Mouse (Mus musculus) heart, embryonic 16.5 days (tissue): ENCODE data around the gene Fzd1. TPM values are rescaled to one million over a fixed set of nuclear protein-coding genes. Genes with fewer than 3 reads are reported as not detected.

Experiments used
- ATAC-seq: fragments of 200-750 bp; cut with Nextera tagmentation; replicated peaks from 2 replicates; pipeline ENCODE4 v1.8.0; 2017; ENCODE audit warnings: moderate number of reproducible peaks; ENCODE audit not compliant: insufficient read depth, low FRiP score; ENCODE audit errors: extremely low read depth
- H3K27ac ChIP-seq: fragments of 300-500 bp; sonication (generic); 2 replicates; pipeline ENCODE4 v1.5.1; 2014; ENCODE audit warnings: mild to moderate bottlenecking, low read length, control low read depth, moderate library complexity
- H3K27me3 ChIP-seq: fragments of 300-500 bp; sonication (generic); 2 replicates; pipeline ENCODE4 v1.6.1; 2014; ENCODE audit warnings: low read length, mixed read lengths; ENCODE audit not compliant: control insufficient read depth, insufficient read depth
- H3K36me3 ChIP-seq: fragments of 300-500 bp; sonication (generic); 2 replicates; pipeline ENCODE4 v1.6.1; 2014; ENCODE audit not compliant: control insufficient read depth, insufficient read depth
- H3K4me1 ChIP-seq: fragments of 300-500 bp; sonication (generic); 2 replicates; pipeline ENCODE4 v1.6.1; 2014; ENCODE audit warnings: low read length, mixed read lengths; ENCODE audit not compliant: control insufficient read depth, insufficient read depth
- H3K4me2 ChIP-seq: fragments of 300-500 bp; sonication (generic); 2 replicates; pipeline ENCODE4 v1.6.1; 2014; ENCODE audit warnings: low read depth, mild to moderate bottlenecking, control low read depth, low read length
- H3K4me3 ChIP-seq: fragments of 300-500 bp; sonication (generic); 2 replicates; pipeline ENCODE4 v1.5.1; 2014; ENCODE audit warnings: mild to moderate bottlenecking, control low read depth, low read length
- H3K9ac ChIP-seq: fragments of 300-500 bp; sonication (generic); 2 replicates; pipeline ENCODE4 v1.6.1; 2014; ENCODE audit warnings: low read length, control low read depth
- H3K9me3 ChIP-seq: fragments of 300-500 bp; sonication (generic); replicated peaks from 2 replicates; pipeline ENCODE4 v1.6.1; 2016; ENCODE audit warnings: low read length; ENCODE audit not compliant: control insufficient read depth
- WGBS: fragments of 180-500 bp; shearing (Covaris S2); extraction: QIAGEN DNeasy Blood & Tissue Kit; methylation state at CpG from one replicate; pipeline ENCODE4 v1.1.7; 2014; 5-methylcytosine and 5-hydroxymethylcytosine counted together
- polyA plus RNA-seq: library from polyadenylated mRNA; unstranded; fragments of >200 nt; fragmentation: Nextera tagmentation; extraction: Ambion mirVana; gene quantifications from 2 replicates; pipeline ENCODE4 v1.2.1, GENCODE M21; 2015

Fzd1 gene
- polyA plus RNA-seq, 1 experiment from 2014 or later, result 13.0 TPM

DNA sequence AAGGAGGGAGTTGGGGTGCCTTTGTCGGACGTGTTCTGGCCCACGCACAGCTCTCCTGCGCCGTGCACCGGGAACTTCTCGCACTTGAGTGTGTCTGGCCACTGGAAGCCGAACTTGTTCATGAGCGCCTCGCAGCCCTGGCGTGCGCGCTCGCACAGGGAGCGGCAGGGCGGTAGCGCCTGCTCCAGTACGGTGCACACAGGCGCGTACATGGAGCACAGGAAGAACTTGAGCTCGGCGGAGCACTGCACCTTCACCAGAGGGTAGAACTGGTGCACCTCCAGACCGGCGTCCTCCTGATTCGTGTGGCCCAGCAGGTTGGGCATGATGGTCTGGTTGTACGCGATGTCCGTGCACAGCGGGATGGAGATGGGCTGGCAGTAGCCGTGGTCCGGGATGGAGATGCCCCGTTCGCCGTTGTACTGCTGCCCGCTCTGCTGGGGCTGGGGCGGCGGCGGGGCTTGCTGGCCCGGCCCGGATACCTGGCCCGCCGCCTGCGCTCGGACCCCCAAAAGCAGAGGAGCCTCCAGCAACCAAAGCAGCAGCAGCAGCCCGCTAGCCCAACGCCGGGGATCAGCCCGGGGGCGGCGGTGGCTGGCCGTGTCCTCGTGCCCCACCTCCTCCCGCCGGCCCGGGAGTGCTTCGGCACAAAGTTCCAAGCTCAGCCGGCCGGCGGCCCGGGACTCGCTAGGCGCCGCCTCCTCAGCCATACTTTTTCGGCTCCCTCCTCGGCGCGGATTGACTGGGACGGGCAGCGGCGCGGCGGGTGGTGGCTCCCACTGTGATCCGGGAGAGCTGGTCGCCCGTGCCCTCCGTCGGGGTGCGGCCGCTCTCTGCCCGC is 744 bp downstream of the Fzd1 start:
- Histone ChIP-seq H3K36me3 (no peaks in the 10 kb centered on the region), H3K4me3 (peak overlapping the region; percentile 78), H3K27ac (peak overlapping the region; percentile 96), H3K4me1 (peaks cover 23% of the 10 kb centered on the region), H3K9me3 (no peaks in the 10 kb centered on the region), H3K4me2 (peak overlapping the region; percentile 92), H3K9ac (peak overlapping the region; percentile 92), H3K27me3 (no peaks in the 10 kb centered on the region)
- under 1% methylated on average over 75 of the region's 80 CpGs for WGBS
- ATAC-seq, result peak; percentile 54

DNA sequence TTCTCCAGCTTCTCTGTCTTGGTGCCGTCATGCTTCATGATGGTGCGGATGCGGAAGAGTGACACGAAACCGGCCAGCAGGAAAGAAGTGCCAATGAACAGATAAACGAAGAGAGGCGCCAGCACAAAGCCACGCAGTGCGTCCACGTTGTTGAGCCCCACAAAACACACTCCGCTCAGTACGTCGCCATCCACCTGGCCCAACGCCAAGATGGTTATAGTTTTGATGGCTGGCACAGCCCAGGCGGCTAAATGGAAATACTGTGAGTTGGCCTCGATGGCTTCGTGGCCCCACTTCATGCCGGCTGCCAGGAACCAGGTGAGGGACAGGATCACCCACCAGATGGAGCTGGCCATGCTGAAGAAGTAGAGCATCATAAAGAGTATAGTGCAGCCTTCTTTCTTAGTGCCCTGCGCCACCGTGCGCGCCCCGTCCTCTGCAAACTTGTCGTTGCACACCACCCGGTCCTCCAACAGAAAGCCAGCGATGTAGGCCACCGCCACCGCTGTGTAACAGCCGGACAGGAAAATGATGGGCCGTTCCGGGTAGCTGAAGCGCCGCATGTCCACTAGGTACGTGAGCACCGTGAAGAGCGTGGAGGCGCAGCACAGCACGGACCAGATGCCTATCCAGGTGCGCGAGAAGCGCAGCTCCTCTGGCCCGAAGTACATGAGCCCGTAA is 1.7 kb downstream of the Fzd1 start:
- H3K4me3 ChIP-seq, result peak overlapping the region; percentile 78
- no peaks in the 10 kb centered on the region for H3K36me3 ChIP-seq
- peak overlapping the region; percentile 92 for H3K9ac ChIP-seq
- H3K4me2 ChIP-seq, result peak overlapping the region; percentile 92
- WGBS, result 3% methylated on average over 43 of the region's 43 CpGs
- no peaks in the 10 kb centered on the region for H3K9me3 ChIP-seq
- ATAC-seq, result no peak
- peak overlapping the region; percentile 96 for H3K27ac ChIP-seq
- no peaks in the 10 kb centered on the region for H3K27me3 ChIP-seq
- peaks cover 23% of the 10 kb centered on the region for H3K4me1 ChIP-seq

DNA sequence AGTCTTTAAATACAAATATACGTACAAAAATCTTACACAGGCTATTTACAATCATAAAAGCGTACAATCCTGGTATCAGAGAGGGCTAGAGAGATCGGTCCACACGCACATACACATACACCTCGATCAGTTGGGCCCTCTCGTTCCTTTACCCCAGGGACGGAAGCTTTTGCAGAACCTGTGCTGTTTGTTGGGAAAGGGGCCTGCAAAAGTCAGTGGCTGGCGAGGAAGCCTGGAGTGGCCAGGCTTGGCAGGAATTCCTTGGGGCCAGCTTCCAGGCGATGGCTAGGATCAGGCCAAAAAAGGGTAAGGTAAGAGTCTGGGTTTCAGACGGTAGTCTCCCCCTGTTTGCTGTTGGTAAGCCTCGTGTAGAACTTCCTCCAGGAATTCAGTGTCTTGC is 2.5 kb downstream of the Fzd1 start:
- Histone ChIP-seq H3K27ac (no peak overlapping the region), H3K4me2 (peak overlapping the region; percentile 92), H3K9ac (peak overlapping the region; percentile 92), H3K4me1 (peaks cover 23% of the 10 kb centered on the region), H3K4me3 (peak overlapping the region; percentile 78), H3K9me3 (no peaks in the 10 kb centered on the region), H3K36me3 (no peaks in the 10 kb centered on the region), H3K27me3 (no peaks in the 10 kb centered on the region)
- no peak for ATAC-seq
- 39% methylated on average over 11 of the region's 11 CpGs for WGBS

DNA sequence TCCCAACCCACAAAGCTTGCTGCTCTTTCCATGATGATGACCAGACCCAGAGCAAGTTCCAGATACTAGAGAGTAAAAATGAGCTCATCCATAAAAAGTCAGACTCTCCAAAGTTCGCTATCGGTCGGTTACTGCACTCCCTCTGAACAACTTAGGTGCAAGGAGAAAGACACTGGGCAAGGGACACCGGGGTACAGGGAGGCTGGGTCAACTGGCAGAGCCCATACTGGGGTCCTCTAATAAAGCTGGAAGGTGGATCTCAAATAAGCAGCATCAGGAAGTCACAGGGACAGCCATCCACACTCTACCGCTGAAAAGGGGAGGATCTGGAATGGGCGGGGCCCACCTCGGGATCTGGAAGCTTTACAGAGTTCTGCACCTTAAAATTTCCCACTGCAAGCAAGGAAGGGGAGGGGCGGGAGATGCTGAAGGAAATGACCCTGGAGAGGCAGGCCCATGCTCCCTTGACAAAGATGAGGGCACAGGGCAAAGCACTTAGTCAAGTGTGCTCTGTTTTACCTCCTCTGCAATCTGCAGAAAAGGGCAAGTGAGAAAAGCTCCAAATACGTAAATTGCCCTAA is 3.0 kb downstream of the Fzd1 start:
- ATAC-seq, result no peak
- 32% methylated on average over 9 of the region's 9 CpGs for WGBS

DNA sequence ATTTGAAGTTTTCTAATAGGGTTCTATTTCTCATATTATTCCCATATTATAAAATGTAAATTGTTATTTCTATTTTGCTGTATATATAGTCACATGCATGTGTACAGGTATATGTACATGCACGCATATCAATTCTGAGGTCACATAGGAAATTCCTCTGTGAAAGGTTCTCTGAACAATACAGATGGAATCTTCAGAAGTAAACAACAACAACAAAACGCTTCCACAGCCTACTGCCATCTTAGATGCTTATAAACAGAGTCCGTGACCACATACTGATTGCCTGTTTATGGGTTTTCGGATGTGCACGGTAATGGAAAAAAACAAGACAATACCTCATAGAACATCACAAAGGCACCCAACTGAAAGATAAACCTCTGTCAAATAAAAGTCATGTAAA is 4.7 kb downstream of the Fzd1 start:
- no peak overlapping the region for H3K4me3 ChIP-seq
- no peaks in the 10 kb centered on the region for H3K36me3 ChIP-seq
- no peak overlapping the region for H3K9ac ChIP-seq
- H3K9me3 ChIP-seq, result no peaks in the 10 kb centered on the region
- no peaks in the 10 kb centered on the region for H3K27me3 ChIP-seq
- no peak for ATAC-seq
- no peak overlapping the region for H3K4me2 ChIP-seq
- 88% methylated on average over 5 of the region's 5 CpGs for WGBS
- H3K27ac ChIP-seq, result no peak overlapping the region
- peaks cover 22% of the 10 kb centered on the region for H3K4me1 ChIP-seq

More for the DNA sequence above, 3.0 kb downstream of the Fzd1 start:
- Histone ChIP-seq H3K36me3 (no peaks in the 10 kb centered on the region), H3K9me3 (no peaks in the 10 kb centered on the region), H3K27ac (0 out of 2 replicates have a peak overlapping the region, but pooled peaks have one; percentile 15), H3K27me3 (no peaks in the 10 kb centered on the region), H3K9ac (peak overlapping the region; percentile 58), H3K4me2 (peak overlapping the region; percentile 92), H3K4me1 (peaks cover 23% of the 10 kb centered on the region), H3K4me3 (peak overlapping the region; percentile 78)

DNA sequence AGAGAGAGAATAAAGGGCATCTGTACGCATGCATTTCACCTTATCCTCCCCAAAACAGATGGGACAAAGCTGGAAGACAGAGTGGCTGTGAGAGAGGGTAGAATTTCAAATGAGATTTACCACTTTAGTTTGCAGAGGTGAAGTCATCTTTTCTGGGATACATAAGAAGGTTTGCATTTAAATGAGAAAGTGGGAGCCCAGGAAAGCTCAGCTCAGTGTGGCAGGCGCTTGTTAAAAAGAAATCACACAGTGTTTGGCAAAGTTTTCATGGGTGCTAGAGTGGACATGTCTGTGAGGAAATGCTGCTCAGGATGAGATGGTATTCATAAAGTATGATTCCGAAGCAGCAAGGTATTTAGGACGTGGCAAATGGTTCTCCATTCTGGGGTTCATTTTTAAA is 15.1 kb downstream of the Fzd1 start:
- no peaks in the 10 kb centered on the region for H3K9me3 ChIP-seq
- H3K4me3 ChIP-seq, result no peak overlapping the region
- no peak overlapping the region for H3K27ac ChIP-seq
- no peak overlapping the region for H3K9ac ChIP-seq
- H3K36me3 ChIP-seq, result no peaks in the 10 kb centered on the region
- H3K4me2 ChIP-seq, result no peak overlapping the region
- no peaks in the 10 kb centered on the region for H3K27me3 ChIP-seq
- WGBS, result 79% methylated on average over 4 of the region's 4 CpGs
- H3K4me1 ChIP-seq, result no peaks in the 10 kb centered on the region
- no peak for ATAC-seq

DNA sequence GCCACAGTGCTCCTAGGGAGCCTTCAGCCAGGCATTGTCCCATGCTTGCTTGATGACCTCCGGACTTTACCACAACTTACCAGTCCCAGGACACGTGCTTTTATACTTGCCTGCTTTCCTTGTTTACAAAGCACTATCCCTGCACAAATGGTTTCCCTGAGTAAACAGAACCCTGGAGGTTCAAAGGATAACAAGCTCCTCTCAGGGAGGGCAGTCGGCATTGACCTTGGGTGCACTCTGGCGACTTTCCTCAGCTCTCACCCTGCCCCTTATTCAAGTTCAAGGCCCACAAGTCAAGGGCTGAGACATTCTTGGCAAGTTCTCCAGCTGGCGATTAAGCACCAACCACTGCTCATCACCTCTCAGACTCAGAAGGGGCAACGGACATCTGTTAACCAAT is 20.8 kb downstream of the Fzd1 start:
- Histone ChIP-seq H3K27me3 (no peaks in the 10 kb centered on the region), H3K4me1 (peaks cover 13% of the 10 kb centered on the region), H3K27ac (no peak overlapping the region), H3K9ac (no peak overlapping the region), H3K36me3 (no peaks in the 10 kb centered on the region), H3K4me2 (no peak overlapping the region), H3K9me3 (no peaks in the 10 kb centered on the region), H3K4me3 (no peak overlapping the region)
- no peak for ATAC-seq
- WGBS, result 30% methylated on average over 6 of the region's 6 CpGs

DNA sequence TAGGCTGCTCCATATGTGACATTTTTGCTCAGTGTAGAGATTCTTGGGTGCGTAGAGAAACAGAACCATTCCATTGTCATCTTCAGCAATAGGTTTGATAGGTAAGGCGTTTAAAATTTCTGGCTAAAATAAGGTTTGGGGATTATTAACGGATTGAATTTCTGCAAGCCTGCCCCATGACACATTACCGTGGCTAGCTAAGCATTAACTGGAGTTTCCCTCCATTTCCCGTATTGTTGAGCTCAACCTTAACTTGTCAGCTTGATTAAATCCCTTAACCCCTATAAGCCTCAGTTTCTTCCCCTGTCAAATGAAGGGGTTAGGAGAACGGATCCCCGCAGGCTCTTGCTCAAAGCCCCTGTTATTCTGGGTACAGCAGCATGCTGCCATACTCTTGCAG is 22.4 kb downstream of the Fzd1 start:
- H3K4me1 ChIP-seq, result peaks cover 13% of the 10 kb centered on the region
- no peak overlapping the region for H3K27ac ChIP-seq
- no peak overlapping the region for H3K4me3 ChIP-seq
- H3K4me2 ChIP-seq, result no peak overlapping the region
- H3K9ac ChIP-seq, result no peak overlapping the region
- ATAC-seq, result no peak
- no peaks in the 10 kb centered on the region for H3K9me3 ChIP-seq
- no peaks in the 10 kb centered on the region for H3K36me3 ChIP-seq
- no peaks in the 10 kb centered on the region for H3K27me3 ChIP-seq
- 84% methylated on average over 7 of the region's 7 CpGs for WGBS

DNA sequence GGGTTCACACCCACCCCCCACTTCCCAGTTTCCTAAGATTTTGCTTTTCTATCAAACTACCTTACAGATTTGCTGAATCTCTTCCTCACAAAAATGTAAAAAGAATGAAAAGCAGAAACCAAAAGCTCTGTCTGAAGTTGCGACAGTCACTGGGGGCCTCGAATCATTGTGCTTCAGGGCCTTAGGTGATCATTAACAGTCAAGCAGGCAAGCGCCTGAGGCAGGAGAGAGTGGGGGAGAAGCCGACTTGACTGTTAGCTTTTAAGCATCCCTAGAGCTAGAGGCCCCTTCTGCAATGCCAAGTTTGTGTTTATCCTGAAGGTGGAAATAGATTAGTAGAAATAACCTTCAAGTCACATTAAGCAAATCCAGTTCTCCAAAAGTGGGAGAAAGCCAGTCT is 24.6 kb downstream of the Fzd1 start:
- ATAC-seq, result no peak
- no peak overlapping the region for H3K4me2 ChIP-seq
- H3K27ac ChIP-seq, result no peak overlapping the region
- H3K9me3 ChIP-seq, result no peaks in the 10 kb centered on the region
- H3K4me1 ChIP-seq, result peaks cover 13% of the 10 kb centered on the region
- no peak overlapping the region for H3K9ac ChIP-seq
- 76% methylated on average over 4 of the region's 4 CpGs for WGBS
- no peak overlapping the region for H3K4me3 ChIP-seq
- no peaks in the 10 kb centered on the region for H3K36me3 ChIP-seq
- H3K27me3 ChIP-seq, result no peaks in the 10 kb centered on the region
